Mouse (Mus musculus): ENCODE data around the gene Sptssa.
A peak's percentile ranks its signal among the peaks of the same experiment; 100 is the strongest.
"Not testable (repeated sequence)": the region's sequence is repeated elsewhere in the genome, so short reads cannot be mapped to it uniquely, and the experiment has no call there.

Sptssa gene

DNA sequence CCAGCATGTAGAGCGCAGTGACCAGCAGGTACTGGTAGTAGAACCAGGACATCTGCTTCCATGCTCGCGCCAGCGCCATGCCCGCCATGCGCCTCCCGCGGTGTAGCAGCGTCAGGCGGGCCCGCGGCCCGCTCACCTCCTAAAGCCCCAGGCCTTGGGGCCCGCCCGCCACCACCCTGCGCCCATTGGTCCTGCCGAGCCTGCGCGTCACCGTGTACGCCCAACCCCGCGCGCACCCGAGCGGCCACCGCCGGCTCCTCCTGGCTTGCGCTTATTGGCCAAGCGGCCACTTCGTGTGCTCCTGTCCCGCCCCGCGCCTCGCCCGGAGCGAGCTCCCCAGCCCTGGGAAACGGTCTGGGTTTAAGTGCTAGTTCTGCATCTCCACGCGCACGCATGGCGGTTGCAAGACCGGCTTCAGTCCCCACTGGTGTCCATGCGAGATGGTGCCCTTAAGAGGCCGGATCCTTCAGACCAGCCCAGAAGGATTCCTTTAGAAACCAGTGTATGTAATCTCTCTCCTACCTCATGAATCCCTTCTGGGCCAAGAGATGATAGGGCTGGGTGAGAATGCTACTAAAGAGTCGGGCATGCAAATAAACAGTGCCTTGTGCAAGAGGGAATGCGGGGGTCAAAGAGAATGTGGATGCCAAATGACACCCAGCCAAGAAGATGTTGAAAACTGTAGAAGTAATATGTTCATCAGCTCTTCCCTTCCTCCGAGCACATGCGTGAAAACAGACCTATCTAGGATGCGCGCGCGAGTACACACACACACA is at the start of gene Sptssa:
TSS of gene Sptssa (minus strand) at position 178 of the 776 bp plus-strand sequence.
- peak; percentile 98 for DNase-seq

DNA sequence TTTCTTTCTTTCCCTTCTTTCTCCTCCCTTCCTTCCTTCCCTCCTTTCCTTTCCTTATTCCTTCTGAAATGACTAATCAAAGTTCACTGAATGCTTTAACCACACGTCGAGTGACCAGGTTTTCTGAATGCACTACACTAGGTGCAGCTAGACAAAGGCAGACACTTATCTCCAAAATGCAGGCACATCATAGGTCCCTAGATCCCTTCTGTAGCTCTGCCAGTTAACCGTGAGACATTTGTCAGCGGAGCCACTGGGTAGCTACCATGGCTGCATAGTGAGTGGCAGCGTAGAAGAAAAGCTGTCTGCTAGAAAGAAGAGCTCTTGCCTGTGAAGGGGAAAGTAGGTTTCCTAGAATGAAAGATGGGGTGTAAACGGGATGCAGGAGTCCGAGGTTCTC is 43.0 kb upstream of the Sptssa start:
- no peak for DNase-seq

DNA sequence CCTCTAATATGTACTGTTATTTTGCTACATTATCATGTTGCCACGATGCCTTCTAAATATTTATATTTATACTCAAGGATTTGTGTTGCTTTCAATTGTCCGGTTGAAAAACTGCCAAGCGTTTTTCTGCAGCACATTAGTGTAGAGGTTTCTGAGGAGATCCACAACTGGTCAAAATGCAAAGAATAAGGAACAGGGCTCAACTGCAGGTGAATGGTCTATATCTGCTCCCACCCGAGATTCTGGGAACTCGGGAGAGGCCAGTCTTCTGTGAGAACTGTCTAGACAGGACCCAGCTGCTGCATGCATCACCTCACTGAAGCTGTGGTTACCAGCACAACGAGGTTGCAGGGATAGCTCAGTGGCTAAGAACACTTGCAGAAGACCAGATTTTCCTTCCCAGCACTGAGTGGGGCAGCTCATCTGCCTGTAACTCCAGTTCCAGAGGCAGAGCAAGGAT is 41.4 kb upstream of the Sptssa start:
- no peak for DNase-seq

DNA sequence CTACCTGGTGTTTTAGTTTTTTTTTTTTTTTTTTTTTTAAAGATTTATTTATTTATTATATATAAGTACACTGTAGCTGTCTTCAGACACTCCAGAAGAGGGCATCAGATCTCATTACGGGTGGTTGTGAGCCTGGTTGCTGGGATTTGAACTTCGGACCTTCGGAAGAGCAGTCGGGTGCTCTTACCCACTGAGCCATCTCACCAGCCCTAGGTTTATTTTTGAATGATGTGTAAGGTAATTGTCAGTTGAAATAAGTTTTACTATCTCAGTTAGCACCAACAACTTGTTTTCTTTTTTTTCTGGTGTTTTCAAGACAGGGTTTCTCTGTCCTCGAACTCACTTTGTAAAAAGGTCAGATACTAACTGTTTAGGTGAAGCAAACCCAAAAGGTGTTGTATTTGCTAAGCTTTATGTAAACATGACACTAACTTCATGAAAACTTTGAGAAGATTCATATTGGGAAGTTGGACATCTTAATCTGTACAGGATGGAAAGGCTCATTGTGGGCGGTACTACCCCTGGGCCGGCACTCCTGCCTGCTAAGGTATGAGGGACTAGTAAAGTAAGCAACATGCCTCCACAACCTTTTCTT is 40.7 kb upstream of the Sptssa start:
- peak; percentile 27 for DNase-seq

DNA sequence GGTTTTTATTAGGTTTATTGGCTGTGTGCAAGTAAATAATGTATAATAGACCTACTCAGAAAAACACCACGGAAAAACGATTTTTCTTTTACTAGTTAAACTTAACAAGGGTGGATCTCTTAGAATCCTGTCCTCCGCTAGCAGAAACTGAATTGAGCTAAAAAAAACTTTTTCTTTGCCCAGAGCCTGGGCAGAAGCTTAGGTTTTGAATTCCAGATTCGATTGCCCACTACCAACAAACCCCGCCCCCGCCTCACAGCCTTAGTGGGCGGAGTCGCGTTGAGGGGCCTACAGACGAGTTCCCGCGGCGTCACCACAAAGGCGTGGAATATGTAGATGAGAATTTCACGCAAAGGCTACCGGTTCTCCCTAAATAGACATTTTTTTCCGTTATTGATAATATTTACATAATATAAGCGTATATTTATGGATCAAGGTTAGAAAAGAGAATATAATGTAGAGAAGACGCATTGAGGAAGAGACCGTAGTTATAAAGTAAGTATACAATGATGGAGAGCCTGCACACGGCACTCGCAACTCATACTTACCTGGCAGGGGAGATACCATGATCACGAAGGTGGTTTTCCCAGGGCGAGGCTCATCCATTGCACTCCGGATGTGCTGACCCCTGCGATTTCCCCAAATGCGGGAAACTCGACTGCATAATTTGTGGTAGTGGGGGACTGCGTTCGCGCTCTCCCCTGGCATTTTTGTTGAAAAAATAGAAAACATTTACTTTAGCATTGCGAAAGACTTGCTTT is 40.0 kb upstream of the Sptssa start:
- DNase-seq = peak; percentile 97

DNA sequence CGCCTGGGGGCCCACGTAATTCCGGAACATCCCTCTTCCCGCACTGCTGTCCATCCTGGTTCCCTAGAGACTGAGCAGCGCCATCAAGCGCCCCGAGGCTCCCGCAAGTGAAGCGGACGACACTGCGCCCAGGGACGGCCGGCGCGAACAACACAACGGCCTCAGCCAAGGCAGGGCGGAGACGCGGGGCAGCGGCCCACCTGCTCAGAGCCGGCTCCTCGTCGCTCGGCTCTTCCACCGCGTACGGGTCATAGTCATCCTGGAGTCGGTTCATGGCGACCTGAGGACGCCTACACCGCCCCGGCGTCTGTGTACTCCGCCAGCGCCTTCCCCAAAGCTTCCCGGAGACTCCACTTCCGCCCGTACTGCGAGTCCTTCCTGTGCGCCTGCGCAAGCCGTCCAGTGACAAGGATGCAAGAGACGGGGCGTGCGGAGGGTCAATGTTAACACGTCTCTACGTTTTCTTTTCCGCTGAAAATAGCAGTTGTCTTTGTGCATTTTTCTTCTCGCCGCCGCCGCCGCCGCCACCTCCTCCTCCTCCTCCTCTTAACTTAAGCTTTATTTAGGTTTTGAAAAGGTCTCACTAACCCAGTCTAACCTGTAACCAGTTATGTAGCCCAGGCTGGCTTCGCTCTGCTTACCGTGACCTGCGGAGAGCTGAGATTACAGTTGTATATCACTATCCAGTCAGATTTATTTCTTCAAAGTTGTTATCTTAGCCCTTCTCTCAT is 39.3 kb upstream of the Sptssa start, which contains the start of gene Eapp:
TSS of gene Eapp (minus strand) at position 387 of the 731 bp plus-strand sequence.
- DNase-seq = peak; percentile 97

DNA sequence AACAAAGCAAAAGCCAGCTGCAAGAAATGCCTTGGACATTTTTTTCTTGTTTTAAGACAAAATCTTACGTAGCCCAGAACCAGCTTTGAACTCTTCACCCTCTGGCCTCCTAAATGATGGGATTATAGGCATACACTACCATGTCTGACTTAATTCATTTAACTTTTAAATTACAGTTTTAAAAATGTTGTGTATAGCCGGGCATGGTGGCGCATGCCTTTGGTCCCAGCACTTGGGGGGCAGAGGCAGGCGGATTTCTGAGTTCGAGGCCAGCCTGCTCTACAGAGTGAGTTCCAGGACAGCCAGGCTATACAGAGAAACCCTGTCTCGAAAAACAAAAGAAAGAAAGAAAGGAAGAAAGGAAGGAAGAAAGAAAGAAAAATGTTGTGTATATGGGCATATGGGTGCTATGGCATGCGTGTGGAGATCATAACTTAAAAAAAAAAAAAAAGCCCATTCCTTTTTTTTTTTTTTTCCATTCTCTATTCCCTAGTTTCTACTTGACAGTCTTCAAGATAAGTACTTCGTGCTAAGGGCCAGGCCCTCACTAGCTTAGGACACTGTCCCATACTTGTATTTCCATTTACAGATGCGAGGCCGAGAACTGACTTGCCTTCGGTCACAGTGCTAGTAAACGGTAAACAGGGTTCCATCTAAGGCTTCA is 38.6 kb upstream of the Sptssa start:
- DNase-seq = no peak

DNA sequence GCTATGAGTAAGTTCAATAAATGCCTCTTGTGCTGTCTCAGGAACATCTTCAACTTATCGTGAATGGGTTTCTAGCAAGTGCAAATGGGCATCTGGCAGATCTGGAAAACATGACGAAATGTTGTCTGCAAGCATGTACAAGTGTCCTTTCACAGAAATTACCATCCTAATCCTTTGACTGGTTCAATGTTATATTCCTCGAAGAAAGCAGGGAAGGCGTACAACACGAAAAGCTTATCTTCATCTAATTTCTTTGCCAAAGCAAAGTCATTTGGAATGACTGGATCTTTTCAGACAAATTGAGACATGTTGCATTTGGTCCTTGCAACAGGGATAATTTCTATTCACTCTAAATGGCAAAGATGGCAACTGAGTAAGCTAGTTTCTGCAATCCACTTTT is 32.7 kb upstream of the Sptssa start:
- no peak for DNase-seq

DNA sequence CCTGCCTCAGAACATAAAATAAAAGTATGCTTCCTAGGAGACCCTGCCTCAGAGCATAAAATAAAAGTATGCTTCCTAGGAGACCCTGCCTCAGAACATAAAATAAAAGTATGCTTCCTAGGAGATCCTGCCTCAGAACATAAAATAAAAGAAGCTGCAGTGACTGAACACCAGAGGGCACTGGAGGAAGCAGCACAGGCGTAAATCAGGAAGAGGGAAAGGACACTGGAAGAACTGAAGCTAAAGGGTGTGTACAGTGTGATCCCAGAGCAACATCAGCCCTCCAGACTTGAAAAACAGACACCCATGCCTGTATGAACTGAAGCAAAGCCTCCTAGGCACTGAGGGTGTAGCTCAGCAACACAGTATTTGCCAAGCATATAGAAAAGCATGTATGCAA is 26.8 kb upstream of the Sptssa start:
- no peak for DNase-seq

DNA sequence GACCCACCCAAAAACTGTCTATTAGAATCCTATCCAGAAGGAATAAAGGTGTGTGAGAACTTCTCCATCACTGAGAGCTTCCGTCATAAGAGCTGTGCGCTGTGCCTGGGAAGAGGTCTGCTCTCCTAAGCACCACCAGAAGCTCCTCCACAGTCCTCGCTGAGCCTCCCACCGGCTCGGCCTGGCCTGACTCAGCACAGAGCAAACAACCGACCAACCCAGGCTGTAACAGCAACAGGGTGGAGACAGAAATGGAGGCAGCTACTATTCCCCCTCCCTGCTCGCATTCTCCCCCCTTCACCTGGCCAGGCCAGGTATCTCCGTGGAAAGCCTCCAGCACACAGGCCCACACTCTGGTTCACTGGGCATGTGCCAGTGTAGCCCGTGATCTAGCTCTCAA is 20.3 kb upstream of the Sptssa start:
- no peak for DNase-seq

DNA sequence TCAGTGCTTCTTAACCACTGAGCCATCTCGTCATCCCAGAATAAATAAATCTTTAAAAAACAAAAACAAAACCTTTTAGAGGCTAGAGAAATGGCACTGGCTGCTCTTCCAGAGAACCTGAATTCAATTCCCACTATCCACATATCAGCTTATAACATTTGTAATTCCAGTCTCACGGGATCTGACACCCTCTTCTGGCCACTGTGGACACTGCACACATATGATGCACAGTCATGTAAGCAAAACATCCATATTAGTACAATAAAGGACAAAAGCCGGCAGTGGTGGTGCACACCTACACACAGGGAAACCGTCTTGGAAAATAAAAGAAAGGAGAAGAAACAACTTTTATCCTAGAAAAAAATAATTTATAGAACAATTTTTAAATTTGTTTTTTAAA is 19.0 kb upstream of the Sptssa start:
- no peak for DNase-seq

DNA sequence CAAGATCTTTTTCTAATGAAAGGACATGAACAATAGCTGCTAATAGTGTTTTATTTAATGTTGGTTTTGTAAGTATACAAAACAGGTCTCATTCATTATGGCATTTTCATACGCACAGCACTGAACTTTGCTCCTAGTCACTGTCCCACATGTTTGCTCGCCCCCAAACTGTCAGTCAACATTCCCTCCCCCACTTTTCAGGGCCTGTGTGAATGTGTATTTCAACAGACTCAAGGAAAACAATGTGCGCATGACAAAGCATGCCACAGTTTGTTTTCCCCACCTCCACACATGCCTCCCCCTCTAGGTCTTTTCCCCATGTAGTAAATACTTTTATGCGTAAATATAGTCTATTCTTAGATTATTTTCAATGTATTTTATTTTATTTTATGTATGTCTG is 14.9 kb upstream of the Sptssa start:
- no peak for DNase-seq

DNA sequence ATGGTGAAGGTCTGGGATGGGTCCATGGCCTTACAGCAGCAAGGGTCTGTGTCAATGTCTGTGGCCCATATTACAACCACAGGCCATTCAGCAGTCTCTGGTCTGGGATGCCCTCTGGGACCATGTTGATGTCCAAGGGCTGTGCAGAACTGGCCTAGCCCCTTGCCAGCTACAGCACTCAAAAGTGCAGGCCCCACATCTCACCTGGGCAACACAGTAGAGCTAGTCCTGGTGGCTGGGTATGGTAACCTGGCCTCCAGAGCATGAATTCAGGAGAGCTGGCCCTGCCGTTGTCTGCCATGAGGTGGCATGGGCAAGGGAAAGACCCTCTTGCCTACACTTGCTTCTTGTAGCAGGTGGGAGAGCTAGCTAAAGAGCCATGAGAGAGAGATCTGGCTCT is 11.8 kb upstream of the Sptssa start:
- DNase-seq = no peak

DNA sequence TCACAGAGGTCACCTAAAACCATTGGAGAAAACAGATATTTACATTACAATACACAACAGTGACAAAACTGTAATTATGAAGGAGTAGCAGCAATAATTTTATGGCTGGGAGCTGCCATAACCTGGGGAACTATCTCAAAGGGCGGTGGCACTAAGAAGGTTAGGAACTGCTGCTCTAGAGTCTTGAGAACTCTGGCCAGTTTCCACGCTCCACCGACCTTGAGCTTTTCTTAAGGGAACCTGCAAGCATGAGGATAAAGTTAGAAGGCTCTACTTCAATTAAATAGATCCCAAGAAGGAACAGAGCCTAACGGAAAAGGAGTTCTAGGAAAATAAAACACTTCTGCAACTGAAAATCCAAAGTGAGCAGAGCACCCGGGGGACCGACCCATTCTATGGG is 9.2 kb upstream of the Sptssa start:
- no peak for DNase-seq

DNA sequence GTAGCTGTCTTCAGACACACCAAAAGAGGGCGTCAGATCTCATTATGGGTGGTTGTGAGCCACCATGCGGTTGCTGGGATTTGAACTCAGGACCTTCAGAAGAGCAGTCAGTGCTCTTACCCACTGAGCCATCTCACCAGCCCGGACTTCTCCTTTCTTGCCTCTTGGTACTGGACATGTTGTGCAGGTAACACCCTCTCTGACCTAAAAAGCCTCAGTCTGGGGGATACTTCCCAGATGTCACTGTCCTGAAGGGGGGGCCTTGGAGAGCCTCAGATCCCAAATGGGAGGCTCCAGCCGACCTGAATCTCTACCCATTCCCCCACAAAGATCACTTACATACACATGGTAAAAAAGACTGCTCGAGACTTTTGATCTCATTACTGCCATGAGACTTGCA is 5.1 kb upstream of the Sptssa start:
- not testable (repeated sequence) for DNase-seq

DNA sequence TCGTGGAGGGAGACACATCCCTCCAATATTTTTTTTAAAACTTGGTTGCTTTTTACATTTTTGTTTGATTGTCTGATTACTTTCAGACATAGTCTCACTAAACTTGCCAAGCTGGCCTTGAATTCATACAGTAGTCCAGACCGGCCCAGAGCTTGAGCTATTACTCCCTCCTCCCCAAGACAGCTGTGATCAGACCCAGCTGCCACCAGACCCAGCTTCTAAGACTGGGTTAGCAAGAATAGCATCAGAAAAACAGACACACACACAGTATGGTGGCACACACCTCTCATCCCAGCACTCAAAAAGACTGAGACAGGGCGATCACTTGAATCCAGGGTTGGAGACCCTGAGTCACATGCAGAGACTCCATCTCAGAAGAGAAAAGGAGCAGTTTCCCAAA is 3.5 kb upstream of the Sptssa start:
- DNase-seq = no peak

DNA sequence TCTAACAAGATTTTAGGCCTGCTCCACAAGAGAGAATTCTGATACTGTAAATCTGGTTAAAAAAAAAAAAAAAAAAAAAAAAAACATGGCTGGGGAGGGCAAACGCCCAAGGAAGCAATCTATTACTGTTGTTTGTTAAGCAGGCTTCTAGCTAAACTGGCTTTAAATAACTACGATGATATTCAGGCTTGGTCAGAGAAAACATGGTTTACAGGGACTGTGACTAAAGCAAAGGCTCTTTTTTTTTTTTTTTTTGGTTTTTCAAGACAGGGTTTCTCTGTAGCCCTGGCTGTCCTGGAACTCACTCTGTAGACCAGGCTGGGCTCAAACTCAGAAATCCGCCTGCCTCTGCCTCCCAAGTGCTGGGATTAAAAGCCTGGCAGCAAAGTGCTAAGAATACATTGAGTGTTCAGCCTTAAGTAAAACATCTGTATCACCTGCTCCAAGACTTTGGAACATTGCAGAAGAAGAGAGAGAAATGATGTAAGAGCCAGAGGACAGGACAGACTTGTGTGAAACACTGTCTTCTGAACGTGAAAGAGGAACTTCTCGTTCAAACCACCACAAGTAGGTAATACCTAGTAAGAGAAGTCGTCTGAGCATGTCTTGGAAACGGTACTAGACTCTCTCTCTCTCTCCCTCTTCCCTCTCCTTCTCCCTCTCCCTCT is 2.2 kb upstream of the Sptssa start:
- no peak for DNase-seq

DNA sequence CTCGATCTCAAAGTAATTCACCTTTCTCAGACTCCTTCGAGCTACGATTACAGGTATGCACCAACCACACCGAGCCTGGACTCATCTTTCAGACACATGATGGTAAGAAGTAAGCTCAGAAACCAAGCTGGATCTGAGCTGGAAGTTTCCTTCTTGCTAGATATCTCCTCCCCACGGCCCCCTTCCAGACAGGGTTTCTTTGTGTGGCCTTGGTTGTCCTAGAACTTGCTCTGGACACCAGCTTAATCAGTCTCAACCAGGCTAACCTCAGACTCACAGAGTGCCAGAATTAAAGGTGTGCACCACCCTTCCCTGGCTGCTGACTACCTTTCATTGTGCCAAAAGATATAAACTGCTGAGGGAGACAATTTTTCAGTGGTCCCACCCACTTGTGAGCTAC is 1.6 kb upstream of the Sptssa start:
- no peak for DNase-seq

DNA sequence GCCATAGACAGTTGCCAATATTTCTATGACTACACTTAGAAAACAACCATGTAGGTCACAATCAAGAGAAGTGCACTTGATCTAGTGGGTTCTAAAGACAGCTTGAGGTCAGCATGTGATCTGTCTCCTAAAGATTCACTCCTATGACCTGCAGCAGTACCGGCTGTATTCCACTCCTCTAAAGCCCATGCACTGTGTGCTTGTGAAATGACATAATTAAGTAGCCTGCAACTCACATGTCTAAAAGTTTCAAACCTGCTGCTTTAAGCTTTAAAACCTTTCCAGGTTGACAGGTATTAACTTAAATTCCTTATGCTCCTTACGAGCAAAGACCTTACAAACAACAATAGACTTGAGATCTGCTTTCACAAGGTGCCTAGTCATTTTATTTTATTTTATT is 853 bp upstream of the Sptssa start:
- DNase-seq = no peak

DNA sequence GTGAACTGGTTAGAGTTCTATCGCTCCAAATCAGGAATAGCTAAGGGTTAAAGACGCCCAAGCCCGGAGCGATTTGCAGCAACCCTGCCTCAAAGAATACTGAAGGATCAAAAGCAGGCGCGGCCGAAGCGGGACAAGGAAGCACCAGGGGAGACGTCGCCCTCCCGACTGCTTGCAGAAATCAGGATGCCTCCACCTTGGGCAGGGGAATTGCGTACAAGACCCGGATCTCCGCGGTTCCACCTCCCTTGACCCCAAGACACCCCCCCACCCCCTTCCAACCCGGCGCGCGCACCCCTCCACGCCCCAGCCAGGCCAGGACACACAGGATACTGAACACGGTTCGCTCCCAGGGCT is 356 bp downstream of the Sptssa start:
- no peak for DNase-seq

DNA sequence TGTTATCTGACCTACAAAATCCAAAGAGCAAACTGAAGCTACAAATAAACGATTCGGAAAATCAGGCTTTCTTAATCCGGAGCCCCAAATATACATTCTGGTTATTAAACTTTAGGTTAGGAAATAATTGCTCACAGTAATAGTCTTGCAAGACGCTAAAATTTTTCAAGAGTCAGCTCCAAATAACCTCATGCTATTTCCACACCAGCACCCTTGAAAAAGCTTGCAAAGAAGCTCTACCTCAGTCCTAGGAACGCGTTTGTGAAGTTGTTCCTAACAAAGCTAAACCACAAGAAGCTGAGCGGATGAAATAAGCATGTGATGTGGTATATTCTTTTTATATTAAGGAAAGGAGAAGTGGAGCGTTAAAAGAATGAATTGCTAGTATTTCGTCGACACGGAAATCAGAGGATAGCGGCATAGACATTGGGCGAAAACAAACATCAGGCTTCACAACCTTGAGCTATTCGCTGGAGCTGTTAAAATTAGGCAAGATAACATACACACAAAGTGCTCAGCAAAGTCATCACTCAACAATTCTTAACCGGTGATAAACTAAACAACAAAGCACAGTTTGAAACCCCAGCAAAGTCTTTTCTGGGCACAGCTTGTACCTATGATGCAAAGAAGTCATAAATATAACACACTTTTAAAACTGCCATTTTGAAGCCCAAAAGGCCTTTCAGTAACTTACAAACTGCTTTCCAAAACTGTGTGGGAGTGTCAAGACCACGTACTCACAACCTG is 908 bp downstream of the Sptssa start:
- no peak for DNase-seq

All from kidney, postnatal 14 days (tissue).